Mouse (Mus musculus): Measurements from ENCODE around the gene Serpine3. TPM values are rescaled to one million over a fixed set of nuclear protein-coding genes. Genes with fewer than 3 reads are reported as not detected.

Gene Serpine3
- polyA plus RNA-seq, 1 experiment from 2014 or later: not detected

DNA sequence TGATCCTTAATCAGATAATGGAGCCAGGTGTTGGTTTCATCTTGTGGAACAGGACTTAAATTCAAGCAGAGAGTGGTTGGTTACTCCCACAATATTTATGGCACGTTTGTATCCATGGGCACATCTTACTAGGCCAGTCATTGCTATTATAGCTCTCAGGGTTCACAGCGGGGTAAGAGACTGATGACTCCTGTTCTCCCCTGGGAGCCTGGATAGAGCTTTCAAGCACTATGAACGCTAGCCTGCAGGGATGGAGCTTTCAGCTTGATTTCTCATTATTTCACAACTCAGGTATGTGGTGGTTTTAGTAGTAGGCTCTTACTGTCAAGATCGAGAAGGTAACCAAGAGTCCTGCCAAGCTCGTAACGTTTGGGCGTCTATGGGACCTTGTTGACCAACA is 7.5 kb upstream of the Serpine3 start:
- no peaks in the 10 kb centered on the region for H3K9me3 ChIP-seq (replicated peaks)
- no peak overlapping the region for H3K4me2 ChIP-seq
- no peak overlapping the region for H3K27ac ChIP-seq (replicated peaks)
- WGBS: 81% methylated on average over 7 of the region's 7 CpGs
- H3K4me1 ChIP-seq: no peaks in the 10 kb centered on the region
- H3K4me3 ChIP-seq (replicated peaks): no peak overlapping the region
- no peaks in the 10 kb centered on the region for H3K36me3 ChIP-seq
- no peak overlapping the region for H3K9ac ChIP-seq (replicated peaks)
- ATAC-seq (ENCODE audit: low FRiP score): no peak
- no peaks in the 10 kb centered on the region for H3K27me3 ChIP-seq (replicated peaks)

DNA sequence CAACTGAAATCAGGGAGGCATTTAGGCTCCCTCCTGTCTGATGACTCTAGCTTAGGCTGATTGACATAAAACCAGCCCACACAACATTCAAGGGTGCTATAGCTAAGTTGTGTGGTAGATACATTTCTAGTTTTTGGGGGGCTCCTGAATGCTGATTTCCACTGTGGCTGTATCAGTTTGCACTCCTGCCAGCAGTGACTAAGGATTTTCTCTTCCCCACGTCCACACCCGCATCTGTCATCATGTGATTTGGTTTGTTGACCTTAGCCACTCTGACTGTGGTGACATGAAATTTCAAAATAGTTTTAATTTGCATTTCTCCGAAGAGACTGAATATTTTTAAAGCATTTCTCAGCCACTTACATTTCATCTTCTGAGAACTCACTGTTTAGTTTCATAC is 6.0 kb upstream of the Serpine3 start:
- Histone ChIP-seq H3K9me3 (replicated peaks) (no peaks in the 10 kb centered on the region), H3K36me3 (no peaks in the 10 kb centered on the region), H3K4me2 (no peak overlapping the region), H3K4me3 (replicated peaks) (no peak overlapping the region), H3K27ac (replicated peaks) (no peak overlapping the region), H3K4me1 (no peaks in the 10 kb centered on the region), H3K27me3 (replicated peaks) (no peaks in the 10 kb centered on the region), H3K9ac (replicated peaks) (no peak overlapping the region)
- no peak for ATAC-seq (ENCODE audit: low FRiP score)
- WGBS: 90% methylated on average over 3 of the region's 3 CpGs

DNA sequence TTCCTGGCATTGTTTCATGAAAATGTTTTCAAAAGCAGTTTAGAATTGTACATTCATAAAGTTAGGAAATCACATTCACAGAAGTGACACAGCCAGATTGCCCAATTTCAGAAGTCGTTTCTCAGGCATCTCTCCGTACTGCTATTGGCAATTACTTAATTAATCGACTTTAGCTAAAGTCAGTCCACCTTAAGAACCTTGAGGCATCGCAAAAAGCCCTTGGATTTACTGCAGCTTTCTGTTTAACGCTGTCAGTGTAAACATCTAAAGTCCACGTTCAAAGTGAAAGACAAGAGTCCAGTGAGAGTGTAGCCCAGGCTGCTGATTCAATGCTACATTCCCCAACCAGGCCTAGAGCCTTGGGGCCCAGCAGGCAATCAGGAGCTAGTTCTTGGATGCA is 1.1 kb upstream of the Serpine3 start:
- Histone ChIP-seq H3K4me1 (no peaks in the 10 kb centered on the region), H3K4me2 (no peak overlapping the region), H3K27me3 (replicated peaks) (no peaks in the 10 kb centered on the region), H3K9ac (replicated peaks) (no peak overlapping the region), H3K9me3 (replicated peaks) (no peaks in the 10 kb centered on the region), H3K4me3 (replicated peaks) (no peak overlapping the region), H3K27ac (replicated peaks) (no peak overlapping the region), H3K36me3 (no peaks in the 10 kb centered on the region)
- WGBS: 80% methylated on average over 6 of the region's 6 CpGs
- no peak for ATAC-seq (ENCODE audit: low FRiP score)

DNA sequence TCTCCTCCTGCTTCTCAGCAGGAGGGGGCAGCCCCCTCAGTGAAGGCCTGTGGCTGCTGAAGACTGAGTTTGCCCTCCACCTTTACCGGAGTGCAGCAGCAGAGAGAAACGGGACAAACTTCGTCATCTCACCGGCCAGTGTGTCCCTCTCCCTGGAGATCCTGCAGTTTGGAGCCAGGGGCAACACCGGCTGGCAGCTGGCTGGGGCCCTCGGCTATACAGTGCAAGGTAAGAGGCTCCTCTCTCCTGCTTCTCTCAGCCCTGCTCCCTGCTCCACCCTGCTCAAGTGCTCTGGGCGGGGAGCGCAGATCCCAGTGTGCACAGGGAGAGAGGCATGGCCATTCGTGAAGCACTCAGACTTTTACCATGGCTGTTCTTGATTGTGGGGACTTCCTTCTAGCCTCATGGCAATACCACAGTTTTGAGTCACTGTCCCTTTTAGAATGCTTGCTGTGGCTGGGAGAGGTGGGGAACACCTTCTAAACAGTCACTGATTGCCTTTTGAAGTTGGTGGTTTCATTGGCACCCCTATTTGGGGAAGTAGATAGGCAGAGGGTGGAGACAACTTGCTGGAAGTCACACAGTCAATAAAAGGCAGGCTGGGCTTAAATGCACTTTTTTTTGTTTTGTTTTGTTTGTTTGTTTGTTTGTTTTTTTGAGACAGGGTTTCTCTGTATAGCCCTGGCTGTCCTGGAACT is 1.7 kb downstream of the Serpine3 start:
- no peak overlapping the region for H3K4me3 ChIP-seq (replicated peaks)
- H3K4me1 ChIP-seq: no peaks in the 10 kb centered on the region
- H3K9ac ChIP-seq (replicated peaks): no peak overlapping the region
- no peak overlapping the region for H3K27ac ChIP-seq (replicated peaks)
- WGBS: 47% methylated on average over 9 of the region's 9 CpGs
- H3K9me3 ChIP-seq (replicated peaks): no peaks in the 10 kb centered on the region
- no peaks in the 10 kb centered on the region for H3K36me3 ChIP-seq
- ATAC-seq (ENCODE audit: low FRiP score): no peak
- no peaks in the 10 kb centered on the region for H3K27me3 ChIP-seq (replicated peaks)
- no peak overlapping the region for H3K4me2 ChIP-seq

DNA sequence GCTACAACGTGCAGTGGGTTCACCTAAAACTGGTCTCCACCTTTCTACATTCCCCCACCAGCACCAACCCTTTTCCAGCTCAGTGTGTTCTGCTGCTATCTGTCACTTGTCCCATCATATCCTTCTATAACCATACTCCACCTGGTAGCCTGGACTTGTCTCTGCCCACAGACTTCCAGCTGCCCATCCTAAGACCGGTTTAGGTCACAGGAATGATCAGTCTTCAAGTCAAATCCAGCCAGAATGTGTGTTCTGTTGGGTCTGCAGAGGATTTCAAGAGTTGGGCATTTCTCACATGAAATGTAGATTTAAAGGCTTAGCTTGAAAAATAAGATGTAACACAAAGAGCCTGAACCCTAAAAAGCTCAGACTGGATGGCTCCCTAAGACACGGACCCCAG is 10.2 kb downstream of the Serpine3 start:
- Histone ChIP-seq H3K27ac (replicated peaks) (no peak overlapping the region), H3K4me1 (no peaks in the 10 kb centered on the region), H3K4me3 (replicated peaks) (no peak overlapping the region), H3K9ac (replicated peaks) (no peak overlapping the region), H3K27me3 (replicated peaks) (no peaks in the 10 kb centered on the region), H3K4me2 (no peak overlapping the region), H3K36me3 (no peaks in the 10 kb centered on the region), H3K9me3 (replicated peaks) (no peaks in the 10 kb centered on the region)
- ATAC-seq (ENCODE audit: low FRiP score): no peak
- WGBS: 92% methylated on average over 3 of the region's 3 CpGs

DNA sequence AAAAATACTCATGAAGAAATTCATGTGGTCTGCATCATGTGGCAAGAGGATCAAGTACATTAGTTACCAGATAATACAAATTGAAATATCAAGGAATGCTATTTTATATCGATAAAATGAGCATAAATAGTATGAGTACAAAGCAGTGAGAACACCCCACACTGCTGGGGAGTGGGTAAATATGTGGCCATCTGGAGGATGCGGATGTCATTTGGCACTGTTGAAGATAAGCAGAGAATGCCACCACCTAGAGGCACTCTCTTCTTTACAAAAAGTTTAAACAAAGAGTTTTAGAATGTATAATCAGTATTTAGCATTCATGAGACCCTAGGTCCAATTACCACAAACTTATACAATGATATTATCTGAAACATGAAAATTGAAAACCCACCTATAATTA is 54.7 kb downstream of the Serpine3 start:
- no peak overlapping the region for H3K27ac ChIP-seq (replicated peaks)
- H3K4me2 ChIP-seq: no peak overlapping the region
- 93% methylated on average over 2 of the region's 2 CpGs for WGBS
- no peaks in the 10 kb centered on the region for H3K9me3 ChIP-seq (replicated peaks)
- no peak overlapping the region for H3K4me3 ChIP-seq (replicated peaks)
- no peaks in the 10 kb centered on the region for H3K4me1 ChIP-seq
- H3K9ac ChIP-seq (replicated peaks): no peak overlapping the region
- H3K36me3 ChIP-seq: peaks cover 12% of the 10 kb centered on the region; the same call in 1 of the 2 replicates
- H3K27me3 ChIP-seq (replicated peaks): no peaks in the 10 kb centered on the region
- ATAC-seq (ENCODE audit: low FRiP score): no peak

DNA sequence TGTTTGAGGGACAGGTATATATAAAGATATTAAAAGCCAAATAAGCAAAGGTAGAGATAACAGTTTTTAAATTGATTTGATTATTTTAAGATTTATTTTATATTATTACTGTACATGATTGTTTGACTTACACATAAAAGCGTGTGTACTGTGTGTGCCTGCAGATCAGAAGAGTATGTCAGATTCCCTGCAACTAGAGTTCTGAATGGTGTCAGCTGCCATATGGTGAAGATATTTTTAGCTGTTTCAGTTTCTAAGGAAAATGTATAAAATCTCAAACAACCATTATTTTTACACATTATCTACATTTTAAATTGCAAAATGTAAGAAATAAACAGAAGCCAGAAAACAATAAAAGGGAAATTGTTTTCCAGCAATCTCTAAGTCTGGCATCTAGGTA is 58.2 kb downstream of the Serpine3 start:
- Histone ChIP-seq H3K4me2 (no peak overlapping the region), H3K27me3 (replicated peaks) (no peaks in the 10 kb centered on the region), H3K4me1 (no peaks in the 10 kb centered on the region), H3K27ac (replicated peaks) (no peak overlapping the region), H3K36me3 (no peaks in the 10 kb centered on the region), H3K9ac (replicated peaks) (no peak overlapping the region), H3K9me3 (replicated peaks) (no peaks in the 10 kb centered on the region), H3K4me3 (replicated peaks) (no peak overlapping the region)
- whole genome bisulfite sequencing: 97% methylated on average over 1 of the region's 1 CpGs
- ATAC-seq (ENCODE audit: low FRiP score): no peak

DNA sequence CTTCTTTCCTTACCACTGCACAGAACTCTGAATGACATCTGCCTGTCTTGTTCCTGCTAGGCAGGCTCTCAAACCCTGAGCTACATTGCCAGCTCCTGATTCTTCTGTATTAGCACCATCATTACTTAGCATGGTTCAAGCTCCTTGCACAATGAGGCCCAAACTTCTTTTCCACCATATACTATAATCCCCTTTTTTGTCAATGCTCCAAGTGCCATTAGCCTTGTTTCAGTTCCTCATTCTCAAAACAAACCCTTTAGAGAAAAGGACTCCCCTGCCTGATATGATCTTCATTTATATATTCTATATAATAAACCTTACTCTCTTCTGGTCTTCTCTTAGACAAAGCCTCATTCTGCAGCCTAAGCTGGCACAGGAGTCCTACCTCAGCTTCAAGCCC is 61.1 kb downstream of the Serpine3 start:
- H3K27ac ChIP-seq (replicated peaks): no peak overlapping the region
- H3K4me2 ChIP-seq: no peak overlapping the region
- ATAC-seq (ENCODE audit: low FRiP score): no peak
- H3K9me3 ChIP-seq (replicated peaks): no peaks in the 10 kb centered on the region
- no peak overlapping the region for H3K9ac ChIP-seq (replicated peaks)
- no peaks in the 10 kb centered on the region for H3K36me3 ChIP-seq
- no peaks in the 10 kb centered on the region for H3K4me1 ChIP-seq
- H3K4me3 ChIP-seq (replicated peaks): no peak overlapping the region
- no peaks in the 10 kb centered on the region for H3K27me3 ChIP-seq (replicated peaks)

DNA sequence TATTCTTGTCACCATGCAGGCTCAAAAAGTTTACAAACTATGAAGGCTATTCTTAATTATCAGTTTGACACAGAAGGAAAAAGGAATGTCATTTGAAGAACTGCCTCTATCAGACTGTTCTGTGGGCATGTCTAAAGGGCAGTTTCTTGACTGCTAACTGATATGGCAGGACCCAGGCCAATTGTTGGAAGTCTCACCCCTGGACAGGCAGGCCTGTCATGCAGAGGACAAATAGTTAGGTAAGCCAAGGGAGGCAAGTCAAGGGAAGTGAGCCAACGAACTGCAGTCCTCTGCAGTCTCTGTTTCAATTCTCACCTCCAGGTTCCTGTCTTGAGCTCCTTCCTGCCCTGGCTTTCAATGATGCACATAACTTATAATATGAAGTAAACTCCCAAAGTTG is 68.4 kb downstream of the Serpine3 start:
- H3K27me3 ChIP-seq (replicated peaks): no peaks in the 10 kb centered on the region
- H3K4me3 ChIP-seq (replicated peaks): no peak overlapping the region
- H3K27ac ChIP-seq (replicated peaks): no peak overlapping the region
- no peak for ATAC-seq (ENCODE audit: low FRiP score)
- H3K36me3 ChIP-seq: peaks cover 12% of the 10 kb centered on the region
- no peaks in the 10 kb centered on the region for H3K4me1 ChIP-seq
- H3K9me3 ChIP-seq (replicated peaks): no peaks in the 10 kb centered on the region
- no peak overlapping the region for H3K9ac ChIP-seq (replicated peaks)
- 81% methylated on average over 1 of the region's 1 CpGs for WGBS
- no peak overlapping the region for H3K4me2 ChIP-seq

DNA sequence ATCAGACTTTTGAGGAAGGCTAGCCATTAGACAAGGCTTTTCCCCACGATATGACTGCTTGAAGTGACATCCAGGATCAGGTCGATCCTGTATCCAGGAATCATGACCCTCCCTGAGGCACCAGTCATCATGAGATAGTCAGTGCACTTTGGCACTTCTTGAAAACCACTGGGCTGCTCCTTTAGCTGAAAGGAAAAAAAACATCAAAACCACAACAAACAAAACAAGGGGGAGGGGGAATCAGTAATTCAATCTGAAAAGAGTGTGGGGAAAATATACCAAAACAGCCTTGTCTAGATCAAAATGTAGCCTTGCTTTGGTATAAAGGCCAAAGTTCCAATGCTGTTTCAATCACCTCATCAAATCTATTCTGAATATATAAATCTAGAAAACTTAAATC is 70.2 kb downstream of the Serpine3 start:
- no peak overlapping the region for H3K4me3 ChIP-seq (replicated peaks)
- no peak overlapping the region for H3K9ac ChIP-seq (replicated peaks)
- no peak for ATAC-seq (ENCODE audit: low FRiP score)
- no peak overlapping the region for H3K27ac ChIP-seq (replicated peaks)
- no peak overlapping the region for H3K4me2 ChIP-seq
- H3K4me1 ChIP-seq: no peaks in the 10 kb centered on the region
- no peaks in the 10 kb centered on the region for H3K27me3 ChIP-seq (replicated peaks)
- H3K9me3 ChIP-seq (replicated peaks): no peaks in the 10 kb centered on the region
- peaks cover 12% of the 10 kb centered on the region for H3K36me3 ChIP-seq
- 85% methylated on average over 2 of the region's 2 CpGs for WGBS

DNA sequence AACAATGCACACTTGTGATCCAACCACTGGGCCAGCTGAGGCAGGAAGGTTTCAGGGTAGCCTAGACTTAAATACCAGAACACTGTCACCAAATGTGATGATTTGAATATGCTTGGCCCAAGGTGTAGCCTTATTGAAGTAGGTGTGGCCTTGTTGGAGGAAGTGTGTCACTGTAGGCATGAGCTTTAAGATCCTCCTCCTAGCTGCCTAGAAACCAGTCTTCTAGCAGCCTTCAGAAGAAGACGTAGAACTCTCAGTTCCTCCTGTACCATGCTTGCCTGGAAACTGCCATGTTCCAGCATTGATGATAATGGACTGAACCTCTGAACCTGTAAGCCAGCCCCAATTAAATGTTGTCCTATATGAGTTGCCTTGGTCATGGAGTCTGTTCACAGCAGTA is 72.2 kb downstream of the Serpine3 start:
- Histone ChIP-seq H3K36me3 (peaks cover 12% of the 10 kb centered on the region), H3K27me3 (replicated peaks) (no peaks in the 10 kb centered on the region), H3K4me2 (no peak overlapping the region), H3K9ac (replicated peaks) (no peak overlapping the region), H3K4me1 (no peaks in the 10 kb centered on the region), H3K4me3 (replicated peaks) (no peak overlapping the region), H3K27ac (replicated peaks) (no peak overlapping the region), H3K9me3 (replicated peaks) (no peaks in the 10 kb centered on the region)
- ATAC-seq (ENCODE audit: low FRiP score): no peak
- WGBS: 96% methylated on average over 1 of the region's 1 CpGs

Measured in neural tube, embryonic 15.5 days (tissue).